Mouse (Mus musculus) stomach, postnatal 0 days (tissue): ENCODE measurements around the gene Mast1. TPM values are rescaled to one million over a fixed set of nuclear protein-coding genes. Genes with fewer than 3 reads are reported as not detected.
A peak's percentile ranks its signal among the peaks of the same experiment; 100 is the strongest.

ENCODE experiments used
- ATAC-seq: fragments of 200-750 bp; cut with Nextera tagmentation; 2 replicates; pipeline ENCODE4 v1.8.0; 2017; ENCODE audit not compliant: low FRiP score, low TSS enrichment
- DNase-seq: peaks from one replicate; pipeline ENCODE4 v3.0.0-alpha.2; 2016; ENCODE audit warnings: low spot score
- H3K27ac ChIP-seq: fragments of 300-500 bp; sonication (generic); replicated peaks from 2 replicates; pipeline ENCODE4 v1.5.1; 2014; ENCODE audit warnings: mild to moderate bottlenecking, control low read depth
- H3K27me3 ChIP-seq: fragments of 300-500 bp; sonication (generic); 2 replicates; pipeline ENCODE4 v1.6.1; 2014; ENCODE audit warnings: low read length; ENCODE audit not compliant: control insufficient read depth, insufficient read depth
- H3K36me3 ChIP-seq: fragments of 300-500 bp; sonication (generic); 2 replicates; pipeline ENCODE4 v1.6.1; 2014; ENCODE audit warnings: low read length, mixed read lengths; ENCODE audit not compliant: control insufficient read depth, insufficient read depth
- H3K4me1 ChIP-seq: fragments of 300-500 bp; sonication (generic); replicated peaks from 2 replicates; pipeline ENCODE4 v1.6.1; 2014; ENCODE audit warnings: antibody characterized with exemption; ENCODE audit not compliant: control insufficient read depth, insufficient read depth
- H3K4me2 ChIP-seq: fragments of 300-500 bp; sonication (generic); replicated peaks from 2 replicates; pipeline ENCODE4 v1.6.1; 2014; ENCODE audit warnings: low read depth, mild to moderate bottlenecking, control low read depth, moderate library complexity
- H3K4me3 ChIP-seq: fragments of 300-500 bp; sonication (generic); 2 replicates; pipeline ENCODE4 v1.5.1; 2014; ENCODE audit warnings: low read depth, low read length, control low read depth
- H3K9ac ChIP-seq: fragments of 300-500 bp; sonication (generic); 2 replicates; pipeline ENCODE4 v1.6.1; 2014; ENCODE audit warnings: mild to moderate bottlenecking, low read length, control low read depth, mixed read lengths
- H3K9me3 ChIP-seq: fragments of 300-500 bp; sonication (generic); 2 replicates; pipeline ENCODE4 v1.6.1; 2016; ENCODE audit warnings: low read length; ENCODE audit not compliant: control insufficient read depth
- CTCF ChIP-seq: IDR thresholded peaks from 2 replicates; pipeline ENCODE4 v1.5.1; 2016; ENCODE audit warnings: antibody characterized with exemption, low read depth, mild to moderate bottlenecking, moderate library complexity
- EP300 ChIP-seq: optimal IDR thresholded peaks from 2 replicates; pipeline ENCODE3; 2016; ENCODE audit warnings: antibody characterized with exemption
- WGBS: fragments of 180-500 bp; shearing (Covaris S2); extraction: QIAGEN DNeasy Blood & Tissue Kit; methylation state at CpG from one replicate; pipeline ENCODE4 v1.1.7; 2014; 5-methylcytosine and 5-hydroxymethylcytosine counted together
- polyA plus RNA-seq: library from polyadenylated mRNA; unstranded; fragments of >200 nt; fragmentation: Nextera tagmentation; extraction: Ambion mirVana; gene quantifications from 2 replicates; pipeline ENCODE4 v1.2.1, GENCODE M21; 2015

Gene Mast1
- polyA plus RNA-seq, 1 experiment from 2014 or later = 0.87 TPM

DNA sequence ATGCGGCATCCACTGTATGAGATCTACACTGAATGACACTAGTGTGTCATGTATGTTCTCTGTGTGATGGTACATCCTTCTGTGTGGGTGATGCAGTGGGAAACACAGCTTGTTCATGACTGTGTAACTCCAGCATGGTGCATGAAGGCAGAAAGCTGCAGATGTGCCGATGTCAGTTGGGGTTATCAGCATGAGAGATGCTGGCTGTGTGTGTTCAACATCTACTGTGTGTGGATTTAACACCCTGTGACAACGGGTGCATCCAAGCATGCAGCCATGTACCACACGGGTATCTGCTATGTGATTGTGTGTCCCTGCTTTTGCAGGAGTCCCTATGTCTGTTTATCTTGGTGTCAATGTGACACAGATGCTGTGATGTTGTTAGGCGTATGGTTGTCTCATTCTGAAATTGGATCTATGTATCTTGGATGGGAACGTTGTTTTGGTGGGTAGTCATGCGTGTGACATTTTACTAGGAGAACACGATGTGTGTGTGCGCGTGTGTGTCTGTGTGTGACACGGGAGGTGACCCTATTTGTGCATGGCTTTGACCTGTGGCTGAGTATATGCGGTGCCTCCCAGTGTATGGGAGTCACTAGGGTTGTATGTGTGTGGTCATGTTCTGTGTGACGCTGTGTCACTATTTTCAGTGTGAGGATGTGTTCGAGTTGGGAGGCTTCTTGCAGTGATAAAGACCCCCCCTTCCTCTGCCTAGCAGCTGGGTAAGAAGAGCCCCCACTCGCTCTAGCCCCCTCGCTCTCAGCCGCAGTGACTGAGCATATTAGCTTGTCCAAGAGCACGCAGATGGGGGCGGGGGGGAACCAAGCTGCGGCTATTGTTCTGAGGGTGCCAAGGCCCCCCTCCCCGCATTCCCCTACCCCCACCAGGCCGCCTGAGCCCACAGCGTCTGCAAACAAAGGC, 858 bp downstream of the Mast1 start:
- Histone ChIP-seq H3K27me3 (peaks cover 15% of the 10 kb centered on the region; the same call in 1 of the 2 replicates), H3K4me2 (peak overlapping the region; percentile 58), H3K4me1 (0 out of 2 replicates have a peak, but pooled peaks cover 2% of the 10 kb centered on the region), H3K9ac (no peak overlapping the region), H3K36me3 (no peaks in the 10 kb centered on the region), H3K9me3 (no peaks in the 10 kb centered on the region), H3K4me3 (peak overlapping the region; percentile 36), H3K27ac (no peak overlapping the region)
- DNase-seq (no peak), ATAC-seq (no peak)
- TF ChIP-seq EP300 (no peak), CTCF (no peak)
- 21% methylated on average over 22 of the region's 23 CpGs for WGBS

DNA sequence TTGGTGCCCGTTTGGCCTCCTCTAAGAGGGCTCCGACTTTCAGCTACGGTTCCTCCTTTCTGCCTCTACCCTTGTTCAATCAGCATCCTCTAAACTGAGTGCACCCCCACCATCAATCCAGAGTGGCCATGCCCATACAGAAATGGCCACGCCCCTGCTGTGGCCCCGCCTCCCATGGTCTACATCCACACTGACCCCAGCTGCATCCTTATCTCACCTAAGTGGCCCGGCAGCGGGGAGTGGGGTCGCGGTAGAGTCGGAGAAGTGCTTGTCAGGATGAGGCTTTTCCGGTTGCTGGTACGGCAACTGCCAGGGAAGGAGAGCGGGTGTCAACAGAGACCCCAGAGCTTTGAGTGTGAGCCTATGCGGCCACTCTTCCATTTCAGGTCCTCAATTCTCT, 1.7 kb downstream of the Mast1 start:
- 6% methylated on average over 14 of the region's 14 CpGs for WGBS
- no peak for DNase-seq
- no peak overlapping the region for H3K4me2 ChIP-seq
- H3K36me3 ChIP-seq = no peaks in the 10 kb centered on the region
- ATAC-seq = peak; percentile 27; the same call in 1 of the 2 replicates
- peaks cover 15% of the 10 kb centered on the region; the same call in 1 of the 2 replicates for H3K27me3 ChIP-seq
- H3K4me1 ChIP-seq = 0 out of 2 replicates have a peak, but pooled peaks cover 2% of the 10 kb centered on the region
- TF ChIP-seq CTCF (no peak), EP300 (no peak)
- H3K9me3 ChIP-seq = no peaks in the 10 kb centered on the region
- no peak overlapping the region for H3K9ac ChIP-seq
- H3K4me3 ChIP-seq = no peak overlapping the region
- H3K27ac ChIP-seq = no peak overlapping the region

DNA sequence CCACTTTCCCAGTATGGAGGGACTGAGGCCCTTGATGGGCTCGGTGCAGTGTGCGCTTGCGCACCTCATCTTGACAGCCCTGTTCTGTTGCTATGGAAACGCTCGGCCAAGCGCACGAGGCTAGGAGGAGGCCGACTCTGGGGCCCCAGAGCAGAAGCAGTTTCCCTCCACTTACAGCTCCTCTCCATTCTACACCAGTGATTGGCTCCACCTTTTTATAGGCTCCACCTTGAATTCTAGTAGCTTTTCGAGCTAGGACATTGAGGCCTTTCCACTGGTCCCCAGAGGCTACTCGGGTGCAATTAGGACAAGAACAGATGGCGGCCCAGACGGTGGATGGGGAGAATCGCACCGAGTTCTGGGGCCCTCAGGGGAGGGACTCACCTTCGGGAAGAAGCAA, 2.3 kb downstream of the Mast1 start:
- Histone ChIP-seq H3K4me2 (no peak overlapping the region), H3K36me3 (no peaks in the 10 kb centered on the region), H3K4me1 (0 out of 2 replicates have a peak, but pooled peaks cover 2% of the 10 kb centered on the region), H3K9ac (no peak overlapping the region), H3K4me3 (no peak overlapping the region), H3K27ac (no peak overlapping the region), H3K27me3 (peaks cover 15% of the 10 kb centered on the region; the same call in 1 of the 2 replicates), H3K9me3 (no peaks in the 10 kb centered on the region)
- DNase-seq (no peak), ATAC-seq (peak; percentile 11; the same call in 1 of the 2 replicates)
- TF ChIP-seq EP300 (no peak), CTCF (no peak)
- WGBS = 1% methylated on average over 15 of the region's 15 CpGs

DNA sequence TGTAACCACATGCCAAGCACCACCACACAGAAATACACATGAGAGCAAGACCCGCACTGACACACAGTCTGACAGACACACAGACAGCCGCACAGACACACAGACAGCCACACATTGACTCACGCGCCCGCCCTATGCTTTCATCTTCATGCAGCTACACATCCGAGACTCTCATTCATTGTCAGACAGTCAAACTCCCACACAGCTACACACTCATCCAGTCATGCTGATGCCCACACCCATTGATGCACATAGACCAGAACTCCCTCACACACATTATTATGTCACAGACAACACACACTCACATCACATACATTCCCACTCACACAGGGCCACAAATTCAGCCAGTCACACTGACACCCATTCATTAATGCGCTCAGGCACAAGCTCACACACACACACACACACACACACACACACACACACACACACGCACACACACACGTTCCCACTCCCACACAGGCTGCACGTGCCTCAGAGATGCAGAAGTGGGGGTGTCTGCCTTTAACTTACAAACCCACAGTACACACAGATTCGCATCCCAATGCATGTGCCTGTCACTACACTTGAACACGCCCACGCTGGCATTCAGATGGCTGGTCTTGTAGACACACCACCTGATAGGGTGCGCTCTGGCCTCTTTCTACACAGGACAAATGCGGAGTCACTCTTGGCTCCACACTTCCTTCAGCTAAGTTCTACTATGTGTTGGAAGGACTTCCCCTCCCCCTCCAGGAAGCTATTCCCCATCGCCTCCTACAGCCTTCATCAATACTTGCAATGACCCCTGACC, 3.2 kb downstream of the Mast1 start:
- no peaks in the 10 kb centered on the region for H3K36me3 ChIP-seq
- H3K9me3 ChIP-seq = no peaks in the 10 kb centered on the region
- H3K9ac ChIP-seq = no peak overlapping the region
- no peak for DNase-seq
- ATAC-seq = no peak
- H3K27me3 ChIP-seq = peaks cover 15% of the 10 kb centered on the region; the same call in 1 of the 2 replicates
- H3K27ac ChIP-seq = no peak overlapping the region
- H3K4me3 ChIP-seq = no peak overlapping the region
- 78% methylated on average over 16 of the region's 16 CpGs for WGBS
- H3K4me2 ChIP-seq = no peak overlapping the region
- 0 out of 2 replicates have a peak, but pooled peaks cover 2% of the 10 kb centered on the region for H3K4me1 ChIP-seq
- TF ChIP-seq EP300 = no peak
- TF ChIP-seq CTCF = no peak

DNA sequence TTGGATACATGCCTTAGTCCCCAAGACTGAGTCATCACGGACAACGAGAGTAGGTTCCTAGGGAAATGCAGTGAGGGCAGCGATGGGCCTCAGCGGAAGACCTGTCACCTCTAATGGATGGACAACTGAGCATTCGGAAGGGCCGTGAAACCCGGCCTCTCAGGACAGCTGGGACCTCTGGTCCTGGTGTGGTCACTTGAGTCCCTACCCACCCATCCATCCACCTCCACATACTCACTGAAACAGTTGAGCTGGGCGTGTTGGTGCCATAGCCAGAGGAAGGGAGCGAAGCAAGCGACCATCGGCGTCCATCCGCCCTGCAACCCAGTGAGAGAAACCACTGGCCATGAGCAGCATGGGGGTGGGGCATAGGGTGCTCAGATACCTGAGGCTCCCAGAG, 6.6 kb downstream of the Mast1 start:
- Histone ChIP-seq H3K36me3 (no peaks in the 10 kb centered on the region), H3K4me3 (no peak overlapping the region), H3K9ac (no peak overlapping the region), H3K27me3 (peaks cover 3% of the 10 kb centered on the region; the same call in 1 of the 2 replicates), H3K4me2 (no peak overlapping the region), H3K4me1 (no peaks in the 10 kb centered on the region), H3K27ac (no peak overlapping the region), H3K9me3 (no peaks in the 10 kb centered on the region)
- DNase-seq (no peak), ATAC-seq (no peak)
- no peak for TF ChIP-seq CTCF
- no peak for TF ChIP-seq EP300
- WGBS = 81% methylated on average over 13 of the region's 13 CpGs
